Mouse (Mus musculus): Measurements from ENCODE around the gene Gnl3l. TPM values are rescaled to one million over a fixed set of nuclear protein-coding genes. Genes with fewer than 3 reads are reported as not detected.
A peak's percentile ranks its signal among the peaks of the same experiment; 100 is the strongest.

Gene Gnl3l
- 100 to 1,000 TPM; 210 to 212 TPM for total RNA-seq (2021)
- long read RNA-seq, experiment 1, full-length matches to known transcripts = 46 of 97 reads
- long read RNA-seq, experiment 1, partial matches to known transcripts = 20 of 97 reads
- long read RNA-seq, experiment 1, other reads (novel, unspliced or antisense) = 31 of 97 reads
- long read RNA-seq, experiment 2, full-length matches to known transcripts = 10 of 36 reads
- long read RNA-seq, experiment 2, partial matches to known transcripts = 10 of 36 reads
- long read RNA-seq, experiment 2, other reads (novel, unspliced or antisense) = 16 of 36 reads

DNA sequence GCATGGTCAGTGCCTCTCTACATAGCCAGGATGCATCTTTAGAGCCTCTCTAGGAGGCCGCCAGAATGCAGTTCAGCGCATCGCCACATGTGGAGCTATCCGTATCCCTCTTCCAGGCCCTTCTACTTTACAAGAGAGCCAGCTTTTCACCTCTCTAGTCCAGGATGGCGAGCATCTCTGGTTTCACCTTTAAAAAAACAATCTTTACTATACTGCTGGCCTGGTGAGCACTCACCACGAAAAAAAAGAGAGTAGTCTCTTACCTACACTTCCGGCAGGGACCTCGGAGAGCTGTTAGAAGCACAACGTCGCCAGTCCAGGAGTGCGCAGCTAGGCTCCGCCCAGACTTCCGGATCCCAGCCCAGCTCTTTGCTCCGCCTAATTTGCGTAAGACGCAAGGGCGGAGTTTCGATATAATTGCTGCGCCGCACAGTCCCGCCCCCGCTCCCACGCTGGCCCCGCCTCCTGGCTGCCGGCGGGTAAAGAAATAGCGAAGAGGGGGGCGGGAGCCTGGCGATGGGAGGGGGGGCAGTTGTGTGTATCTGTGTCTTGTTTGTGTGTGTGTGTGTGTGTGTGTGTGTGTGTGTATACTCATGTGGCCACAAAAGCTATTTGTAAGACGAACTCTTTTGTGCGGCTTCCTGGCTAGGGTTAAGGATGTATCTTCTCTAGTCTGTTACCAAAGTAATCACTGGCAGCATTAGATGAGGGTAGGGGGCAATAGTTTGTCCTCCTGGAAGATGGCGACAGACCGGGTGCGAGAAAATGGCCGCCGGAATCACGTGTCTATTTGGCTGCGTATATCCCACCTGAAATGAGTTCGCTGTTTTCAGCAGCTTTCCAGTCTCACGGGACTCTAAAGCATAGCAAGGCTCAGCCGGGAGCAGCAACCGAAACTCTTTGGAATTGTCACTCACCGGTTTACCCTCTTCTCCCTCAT lies at the start of gene Gnl3l:
TSS of gene Gnl3l (minus strand) at position 385 of the 940 bp plus-strand sequence.
- peak; percentile 76 to 78 for DNase-seq (ENCODE audit: low spot score in 2 of 2)

DNA sequence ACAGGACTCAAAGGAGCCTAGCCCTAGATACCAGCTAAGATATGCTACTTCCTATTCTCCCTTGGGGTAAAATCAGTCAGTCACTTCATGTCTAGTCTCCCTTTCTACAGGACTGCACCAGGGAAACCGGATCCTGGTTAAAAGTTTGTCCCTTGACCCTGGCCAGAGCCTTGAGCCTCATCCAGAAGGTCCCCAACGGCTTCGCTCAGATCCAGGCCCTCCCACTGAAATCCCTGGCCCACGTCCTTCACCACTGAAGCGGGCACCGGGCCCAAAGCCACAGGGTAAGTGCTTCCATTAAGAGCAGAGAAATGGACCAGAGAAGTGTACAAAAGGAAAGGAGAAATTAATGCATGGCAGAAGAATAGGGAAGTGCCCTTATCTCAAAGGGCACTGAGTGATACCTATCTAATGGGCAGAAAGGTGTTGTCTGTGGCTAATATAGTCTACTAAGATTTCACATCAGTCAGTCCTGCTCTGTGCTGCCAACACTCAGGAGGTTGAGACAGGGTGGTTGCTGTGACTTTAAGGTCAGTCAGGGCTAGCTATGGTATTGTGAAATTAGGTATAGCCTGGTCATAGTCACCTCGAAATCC lies 49.0 kb upstream of the Gnl3l start:
- no peak for DNase-seq (ENCODE audit: low spot score in 2 of 2)

DNA sequence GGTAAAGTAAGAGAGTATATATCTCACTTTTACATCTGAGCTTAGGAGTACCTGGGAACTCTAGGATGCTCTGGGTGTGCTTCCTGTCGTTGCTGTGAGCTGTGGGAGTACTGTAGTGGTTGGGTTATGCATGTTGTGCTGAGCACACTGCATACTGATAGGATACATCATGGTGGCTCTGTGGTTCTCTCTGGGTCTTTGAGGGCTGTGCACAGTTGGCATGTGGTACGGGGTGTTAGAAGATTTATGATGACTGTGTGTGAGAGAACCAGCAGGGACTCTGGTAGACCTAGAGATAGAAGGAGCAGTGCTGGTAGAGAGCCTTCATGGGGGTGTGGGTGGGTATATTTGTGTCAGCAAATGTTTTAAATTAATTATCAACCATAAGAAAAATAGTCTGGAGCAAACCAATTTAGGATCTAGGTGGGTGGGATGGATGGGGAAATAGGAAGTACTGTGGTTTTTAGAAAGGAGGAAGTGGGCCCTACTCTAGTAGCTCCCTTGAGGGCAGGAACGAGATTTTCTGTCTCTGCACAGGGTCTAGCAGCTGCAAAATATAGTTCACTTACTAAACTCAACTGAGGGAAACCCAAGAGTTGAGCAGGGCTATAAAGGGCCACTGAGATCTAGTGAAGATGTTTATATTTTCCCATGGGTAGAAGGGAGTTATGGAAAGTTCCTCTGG lies 44.6 kb upstream of the Gnl3l start:
- DNase-seq (ENCODE audit: low spot score in 2 of 2) = no peak

DNA sequence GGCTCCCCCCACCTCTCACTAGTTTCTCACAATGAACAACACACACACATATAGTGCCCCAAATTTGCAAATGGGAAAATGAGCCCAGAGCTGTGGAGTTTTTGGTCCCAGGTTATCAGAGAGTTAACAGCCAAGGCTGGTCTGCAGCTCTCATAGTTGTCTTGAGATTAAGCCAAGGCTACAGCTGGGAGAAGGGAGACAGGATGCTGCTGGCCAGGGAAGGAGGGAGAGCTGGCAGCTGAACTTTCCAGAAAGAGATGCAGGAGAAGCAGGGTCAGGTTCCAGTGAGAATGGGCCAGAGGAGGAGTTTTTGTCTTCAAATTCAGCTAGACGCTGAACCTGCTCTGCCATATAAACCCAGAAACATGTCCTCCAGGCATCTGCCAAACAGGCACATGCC lies 42.2 kb upstream of the Gnl3l start:
- DNase-seq (ENCODE audit: low spot score in 2 of 2) = no peak

DNA sequence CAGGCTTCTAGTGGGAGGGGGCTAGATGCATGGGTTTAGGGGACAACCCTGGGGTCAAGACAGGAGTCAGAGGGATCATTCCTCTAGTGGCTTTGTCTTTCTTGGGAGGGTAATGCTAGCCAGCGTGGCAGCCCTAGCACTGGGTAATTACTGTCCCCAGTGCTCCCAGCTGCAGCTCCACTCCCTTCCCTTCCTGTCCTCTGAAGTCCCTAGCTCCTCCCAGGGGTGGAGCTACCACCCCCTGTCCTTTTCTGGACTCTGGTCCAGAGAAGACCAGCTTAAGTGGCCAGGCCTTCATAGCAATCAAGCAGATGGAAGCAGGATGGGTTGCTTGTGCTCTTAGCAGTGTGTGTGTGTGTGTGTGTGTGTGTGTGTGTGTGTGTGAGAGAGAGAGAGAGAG lies 38.4 kb upstream of the Gnl3l start:
- DNase-seq (ENCODE audit: low spot score in 2 of 2) = no peak

DNA sequence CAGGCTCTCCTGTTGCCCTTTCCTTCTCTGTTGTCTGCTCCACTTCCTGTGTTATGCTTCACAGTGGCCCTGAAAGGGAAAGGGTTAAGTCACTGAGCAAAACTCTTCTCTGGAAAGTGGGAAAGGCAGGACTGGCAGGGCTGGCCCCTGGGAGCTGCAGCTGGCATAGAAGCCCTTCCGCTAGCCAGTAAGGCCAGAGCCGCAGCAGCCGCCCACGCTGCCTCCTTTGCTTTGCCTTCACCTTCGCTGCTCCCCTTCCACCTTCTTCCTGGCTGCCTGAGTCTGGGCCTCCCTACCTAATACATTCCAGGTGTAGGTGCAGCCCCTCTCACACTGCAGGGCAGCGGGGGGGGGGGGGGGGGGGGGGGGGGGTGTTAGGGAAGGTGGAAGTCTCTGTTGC lies 37.4 kb upstream of the Gnl3l start:
- DNase-seq (ENCODE audit: low spot score in 2 of 2) = no peak

DNA sequence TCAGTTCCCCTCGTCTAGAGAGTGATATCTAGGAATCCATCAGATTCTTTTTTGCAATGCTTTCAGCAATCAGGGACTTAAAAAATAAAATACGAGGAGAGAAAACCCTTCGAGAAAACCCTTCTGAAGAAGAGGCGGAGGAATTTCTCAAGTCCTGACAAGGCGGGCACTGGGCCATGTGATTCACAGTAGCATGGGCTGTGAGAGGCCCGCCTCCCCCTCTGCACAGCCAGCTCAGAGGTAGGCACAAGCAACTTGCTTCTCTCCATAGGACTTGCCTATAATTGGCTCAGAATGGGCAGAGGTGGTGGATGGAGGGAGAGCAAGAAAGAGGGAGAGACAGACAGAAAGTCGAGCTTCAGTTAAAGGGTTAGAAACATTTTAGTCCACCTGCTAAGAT lies 33.2 kb upstream of the Gnl3l start:
- DNase-seq (ENCODE audit: low spot score in 2 of 2) = peak; percentile 66 to 75

DNA sequence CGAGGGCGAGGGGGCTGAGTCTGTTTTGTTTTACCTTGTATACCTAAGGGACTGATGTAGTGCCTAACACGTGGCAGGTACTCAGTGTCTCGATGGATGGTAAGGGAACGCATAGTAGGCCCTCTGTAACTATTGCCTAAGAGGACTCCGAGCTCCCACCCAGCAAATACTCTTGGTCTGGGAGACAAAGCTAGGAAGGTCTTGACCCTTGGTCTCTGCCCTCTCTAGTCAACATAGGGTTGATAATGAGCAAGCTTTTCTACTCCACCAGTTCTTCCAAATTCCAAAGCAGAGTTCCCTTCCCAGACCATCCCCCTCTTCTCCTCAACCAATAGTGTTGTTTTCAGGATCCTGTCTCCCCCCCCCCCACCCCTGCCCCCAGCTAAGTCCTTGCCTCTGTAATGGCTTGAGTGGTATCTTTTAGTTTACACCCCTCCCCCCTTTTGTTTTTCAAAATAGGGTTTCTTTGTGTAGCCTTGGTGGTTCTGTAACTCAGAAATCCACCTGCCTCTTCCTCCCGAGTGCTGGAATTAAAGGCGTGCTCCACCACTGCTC lies 32.6 kb upstream of the Gnl3l start:
- no peak for DNase-seq (ENCODE audit: low spot score in 2 of 2)

DNA sequence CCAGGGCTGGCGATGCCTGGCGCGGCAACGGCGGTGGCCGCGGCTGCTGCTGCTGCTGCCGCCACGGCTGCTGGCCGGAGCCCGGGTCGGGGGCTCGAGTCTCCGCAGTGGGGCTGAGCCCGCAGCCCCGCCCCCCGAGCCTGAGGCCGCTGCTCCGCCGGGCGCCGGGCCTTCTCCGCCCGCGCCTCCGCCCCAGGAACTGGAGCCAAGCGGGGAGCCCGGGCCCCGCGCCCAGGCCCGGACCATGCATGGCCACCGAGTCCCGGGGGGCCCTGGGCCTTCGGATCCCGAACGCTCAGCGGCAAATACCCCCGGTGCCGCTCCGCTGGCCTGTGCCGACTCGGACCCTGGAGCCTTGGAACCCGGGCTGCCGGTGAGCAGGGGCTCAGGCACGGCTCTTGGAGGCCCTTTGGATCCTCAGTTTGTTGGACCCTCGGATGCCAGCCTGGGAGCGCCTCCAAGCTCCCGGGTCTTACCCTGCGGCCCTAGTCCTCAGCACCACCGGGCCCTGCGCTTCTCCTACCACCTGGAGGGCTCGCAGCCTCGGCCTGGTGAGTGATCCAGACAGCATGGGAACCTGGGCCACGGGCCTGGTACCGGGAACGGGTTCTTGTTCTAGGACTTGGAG lies 30.4 kb upstream of the Gnl3l start:
- DNase-seq (ENCODE audit: low spot score in 2 of 2) = peak; percentile 7 to 19

DNA sequence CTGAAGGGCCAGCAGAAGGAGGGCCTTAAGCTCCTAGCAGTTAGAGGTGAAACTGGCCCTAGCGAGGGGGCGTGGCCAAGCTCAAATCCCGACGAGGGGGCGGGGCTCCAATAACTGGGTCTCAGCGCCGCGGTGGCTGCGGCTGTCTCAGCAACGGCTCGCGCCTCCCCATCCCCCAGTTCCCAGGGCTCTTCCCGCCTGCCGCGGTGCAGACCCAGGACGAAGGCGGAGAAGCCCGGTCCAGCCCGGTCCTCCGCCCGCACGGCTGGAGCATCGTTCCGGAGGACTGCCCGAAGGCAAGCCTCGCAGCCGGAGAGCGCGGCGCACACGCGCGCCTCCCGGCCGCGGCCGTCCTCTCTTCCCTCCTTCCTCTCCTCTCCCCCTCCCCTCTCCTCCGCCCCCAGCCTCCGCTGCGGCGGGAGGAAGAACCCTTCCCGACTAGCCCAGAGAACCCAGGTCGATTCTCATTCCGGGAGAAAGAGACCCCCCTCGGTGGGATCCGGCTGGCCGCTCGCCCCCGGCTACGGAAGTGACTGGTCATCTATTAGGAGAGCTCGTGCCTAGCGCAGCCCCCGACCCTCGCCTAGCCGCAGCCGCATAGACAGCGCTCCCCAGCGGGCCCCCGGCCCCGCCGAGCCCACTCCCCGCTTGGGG lies 29.8 kb upstream of the Gnl3l start:
- DNase-seq (ENCODE audit: low spot score in 2 of 2) = peak; percentile 69 to 73

DNA sequence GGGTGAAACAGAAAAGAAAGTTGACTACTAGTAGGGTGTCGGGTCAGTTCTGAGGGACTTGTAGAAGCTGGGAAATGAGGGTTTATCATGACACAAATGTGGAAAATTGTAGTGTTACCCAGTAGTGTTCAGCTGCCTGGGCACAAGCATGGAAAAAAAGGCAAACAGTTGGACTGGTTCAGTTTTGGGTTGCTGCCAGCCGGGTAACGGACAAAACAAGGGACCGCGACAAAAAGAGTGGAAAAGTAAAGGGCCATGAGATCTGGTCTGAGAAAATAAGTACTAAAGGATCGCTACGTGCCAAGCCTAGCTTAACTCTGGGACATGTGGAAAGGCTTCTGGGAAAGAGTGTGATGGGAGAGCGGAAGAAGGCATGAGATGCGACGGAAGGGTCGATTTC lies 29.2 kb upstream of the Gnl3l start:
- DNase-seq (ENCODE audit: low spot score in 2 of 2) = no peak

DNA sequence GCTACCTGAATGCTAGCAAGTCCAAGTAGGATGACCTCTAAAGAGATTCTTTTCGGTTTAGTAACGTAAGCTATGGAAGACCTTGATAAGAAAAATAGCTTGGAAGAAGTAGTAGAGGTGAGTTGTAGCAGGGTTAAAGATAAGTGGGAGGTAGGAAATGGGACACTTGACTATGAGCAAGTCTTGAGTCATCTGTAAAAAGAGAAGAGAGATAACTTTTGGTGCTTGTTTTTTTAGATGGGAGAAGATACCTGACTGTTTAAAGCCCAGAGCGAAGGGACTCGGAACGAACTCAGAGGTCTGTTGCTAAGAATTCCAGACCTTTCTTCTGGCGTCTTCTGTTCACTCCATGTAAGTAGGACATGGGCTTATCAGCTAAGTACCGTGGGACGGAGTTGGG lies 28.7 kb upstream of the Gnl3l start, which contains the start of gene Fgd1:
TSS of gene Fgd1 (plus strand) at position 301 of the 400 bp plus-strand sequence.
- no peak for DNase-seq (ENCODE audit: low spot score in 2 of 2)

DNA sequence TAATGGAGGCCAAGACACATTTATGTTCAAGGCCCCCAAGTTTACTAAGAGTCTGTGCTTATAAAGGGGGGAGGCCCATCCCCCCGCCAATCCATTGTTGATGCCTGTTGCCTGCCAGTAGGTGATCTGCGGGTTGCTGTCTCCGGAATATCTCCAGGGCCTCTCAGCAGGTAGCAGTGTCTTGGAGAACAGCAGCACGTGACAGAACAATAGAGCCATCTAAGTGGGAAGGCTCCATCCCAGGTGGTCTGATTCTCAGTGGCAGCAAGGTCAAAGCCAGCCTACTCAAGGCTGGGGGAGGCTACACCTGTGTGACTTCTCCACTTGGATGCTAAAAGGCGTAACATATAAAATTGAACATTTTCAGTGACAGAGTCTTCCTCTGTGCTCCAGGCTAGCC lies 24.1 kb upstream of the Gnl3l start:
- no peak for DNase-seq (ENCODE audit: low spot score in 2 of 2)

DNA sequence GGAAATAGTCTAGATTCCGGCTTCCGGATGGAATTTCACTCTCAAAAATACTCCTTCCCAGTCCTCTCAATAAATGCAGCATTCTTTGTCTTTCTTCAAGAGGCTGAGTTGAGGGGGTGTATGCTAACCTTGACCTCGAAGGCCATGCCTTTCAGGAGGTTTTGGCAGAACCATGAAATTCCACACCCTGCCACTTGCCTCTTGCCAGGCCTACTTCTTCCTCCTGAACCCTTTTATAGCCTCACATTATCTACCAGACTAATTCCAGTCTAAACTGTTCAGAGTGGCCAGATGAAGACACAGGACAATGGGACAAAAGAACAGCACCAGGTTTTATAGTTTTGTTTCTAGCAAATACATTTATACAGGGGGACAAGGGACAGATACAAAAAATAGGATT lies 14.3 kb upstream of the Gnl3l start:
- no peak for DNase-seq (ENCODE audit: low spot score in 2 of 2)

DNA sequence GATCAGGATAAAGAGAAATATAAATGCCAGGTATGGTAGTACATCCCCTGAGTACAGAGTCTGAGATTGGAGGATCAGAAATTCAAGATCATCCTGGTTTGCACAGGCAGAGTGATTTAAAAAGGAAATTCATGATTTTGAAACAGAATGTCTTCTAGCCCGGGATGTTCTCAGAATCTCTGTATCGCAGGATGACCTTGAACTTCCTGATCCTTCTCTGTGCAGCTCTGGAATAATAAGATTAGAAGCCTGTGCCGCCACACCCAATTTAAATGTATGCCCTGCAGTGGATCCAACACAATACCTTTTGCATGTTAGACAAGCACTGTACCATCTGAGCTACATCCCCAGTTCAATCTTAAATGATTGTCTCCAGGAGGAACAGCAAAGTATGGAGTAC lies 1.7 kb upstream of the Gnl3l start:
- DNase-seq (ENCODE audit: low spot score in 2 of 2) = no peak

DNA sequence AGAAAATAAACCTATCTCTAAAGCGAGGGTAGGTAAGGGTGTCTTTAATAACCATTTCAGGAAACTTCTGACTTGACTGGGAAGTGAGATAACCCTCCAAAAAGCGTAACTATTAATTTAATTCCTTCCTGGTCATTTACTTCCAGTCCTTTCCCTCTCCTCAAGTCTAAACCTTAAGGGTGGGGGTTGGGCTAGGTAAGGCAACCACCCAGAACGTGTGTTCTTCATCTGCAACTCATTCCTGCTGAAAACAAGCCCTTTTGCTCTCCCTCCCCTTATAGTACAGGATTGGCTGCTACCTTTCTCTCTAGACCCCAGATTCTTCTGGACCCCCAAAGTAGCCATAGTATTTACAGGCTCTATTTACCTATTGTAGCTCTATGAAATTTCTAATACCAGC lies 775 bp upstream of the Gnl3l start:
- DNase-seq (ENCODE audit: low spot score in 2 of 2) = no peak

DNA sequence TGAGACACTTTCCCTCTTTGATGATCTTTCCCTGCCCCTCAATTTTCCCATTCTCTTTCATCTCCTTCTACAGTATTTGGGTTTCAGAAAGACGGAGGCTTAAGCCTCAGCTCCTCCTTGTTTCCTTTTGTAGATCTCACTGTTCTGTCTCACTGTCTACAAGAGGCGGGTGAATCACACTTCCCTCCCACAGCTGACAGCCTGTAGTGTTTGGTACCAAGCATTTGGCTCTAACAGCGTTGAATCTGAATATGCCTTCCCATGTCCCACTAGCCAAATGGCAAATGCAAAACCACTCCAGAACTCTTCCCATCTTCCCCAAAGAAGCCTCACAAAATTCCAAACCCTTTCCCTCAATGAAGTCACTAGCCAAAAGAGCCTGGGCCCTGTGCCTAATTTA lies 20.3 kb downstream of the Gnl3l start:
- DNase-seq (ENCODE audit: low spot score in 2 of 2) = peak; percentile 23 to 44

DNA sequence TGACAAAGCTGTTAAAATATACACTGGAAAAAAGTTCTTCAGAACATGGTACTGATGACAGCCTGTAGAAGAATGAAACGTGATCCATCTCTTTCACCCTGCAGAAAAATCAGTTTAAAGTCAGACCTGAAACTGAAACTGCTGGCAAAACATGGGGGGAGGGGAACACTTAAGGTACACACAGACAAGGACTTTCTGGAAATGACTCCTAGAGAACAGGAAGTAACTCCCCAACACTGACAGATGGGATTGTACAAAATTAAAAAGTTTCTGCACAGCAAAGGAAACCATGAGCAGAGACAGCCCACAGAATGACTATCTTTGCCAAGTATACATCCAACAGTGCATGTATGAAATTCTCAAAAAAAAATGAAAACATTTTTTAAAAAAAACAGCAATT lies 35.5 kb downstream of the Gnl3l start:
- DNase-seq (ENCODE audit: low spot score in 2 of 2) = no peak

DNA sequence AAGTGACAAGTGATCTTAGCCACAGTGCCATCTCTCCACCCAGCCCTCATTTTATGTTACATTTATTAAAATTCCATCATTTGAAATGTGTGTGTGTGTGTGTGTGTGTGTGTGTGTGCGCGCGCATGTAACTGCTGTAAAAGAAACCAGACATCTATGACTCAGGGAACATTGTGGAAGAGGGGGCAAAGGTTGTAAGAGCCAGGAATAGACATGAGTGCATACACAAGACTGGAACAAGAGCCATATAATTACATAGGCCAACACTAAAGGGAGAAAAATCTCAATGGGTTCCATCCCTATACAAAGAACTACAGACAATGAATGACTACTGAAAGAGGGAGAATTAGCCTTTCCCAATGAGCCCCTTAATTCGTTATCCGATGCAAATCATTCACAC lies 41.7 kb downstream of the Gnl3l start:
- DNase-seq (ENCODE audit: low spot score in 2 of 2) = no peak

DNA sequence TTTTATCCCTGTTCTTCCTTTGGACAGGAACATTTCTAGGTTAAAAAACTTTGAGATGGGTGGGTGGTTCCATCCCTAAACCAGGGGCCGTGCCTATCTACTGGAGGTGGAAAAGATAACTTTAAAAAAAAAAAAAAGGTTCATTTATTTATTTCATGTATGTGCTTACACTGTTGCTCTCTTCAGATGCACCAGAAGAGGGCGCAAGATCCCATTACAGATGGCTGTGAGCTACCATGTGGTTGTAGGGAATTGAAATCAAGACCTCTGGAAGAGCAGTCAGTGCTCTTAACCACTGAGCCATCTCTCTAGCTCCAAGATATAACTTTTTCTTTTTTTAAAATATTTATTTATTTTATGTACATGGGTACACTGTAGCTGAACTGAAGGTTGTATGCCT lies 54.1 kb downstream of the Gnl3l start:
- no peak for DNase-seq (ENCODE audit: low spot score in 2 of 2)

Measured in left cerebral cortex, adult 18-20 months (tissue).